Mouse (Mus musculus): ENCODE results near the gene Mark1. TPM values are rescaled to one million over a fixed set of nuclear protein-coding genes. Genes with fewer than 3 reads are reported as not detected.

Mark1 gene
- not detected for polyA plus RNA-seq (2017; shearing (Covaris generic))

GRCm38 (mm10) chr1:184999071-184999750 is at the start of gene Mark1:
TSS of gene Mark1 (minus strand) at chr1:184999570.
- no peak for ATAC-seq

- no peak for ATAC-seq
Observed at GRCm38 (mm10) chr1:185047516-185048247, 48.3 kb upstream of the Mark1 start.

- ATAC-seq: no peak
Observed at GRCm38 (mm10) chr1:185046513-185046912, 47.1 kb upstream of the Mark1 start.

GRCm38 (mm10) chr1:185038183-185038686 is 38.9 kb upstream of the Mark1 start:
- no peak for ATAC-seq

GRCm38 (mm10) chr1:185030565-185030964 is 31.2 kb upstream of the Mark1 start:
- no peak for ATAC-seq

- no peak for ATAC-seq
Observed at GRCm38 (mm10) chr1:185020429-185021168, 21.2 kb upstream of the Mark1 start.

GRCm38 (mm10) chr1:185012566-185012965 is 13.2 kb upstream of the Mark1 start:
- ATAC-seq: no peak

GRCm38 (mm10) chr1:185007066-185007465 is 7.7 kb upstream of the Mark1 start:
- ATAC-seq: no peak

- no peak for ATAC-seq
Observed at GRCm38 (mm10) chr1:184999780-185000599, 620 bp upstream of the Mark1 start.

GRCm38 (mm10) chr1:184998631-184999030 is 739 bp downstream of the Mark1 start:
- no peak for ATAC-seq

GRCm38 (mm10) chr1:184998161-184998560 is 1.2 kb downstream of the Mark1 start:
- no peak for ATAC-seq

- no peak for ATAC-seq
Observed at GRCm38 (mm10) chr1:184997466-184997865, 1.9 kb downstream of the Mark1 start.

GRCm38 (mm10) chr1:184995335-184995734 is 4.0 kb downstream of the Mark1 start:
- no peak for ATAC-seq

GRCm38 (mm10) chr1:184991191-184991590 is 8.2 kb downstream of the Mark1 start:
- ATAC-seq: no peak

GRCm38 (mm10) chr1:184986748-184987147 is 12.6 kb downstream of the Mark1 start:
- no peak for ATAC-seq

GRCm38 (mm10) chr1:184984723-184985122 is 14.6 kb downstream of the Mark1 start:
- no peak for ATAC-seq

- ATAC-seq: no peak
Observed at GRCm38 (mm10) chr1:184983751-184984150, 15.6 kb downstream of the Mark1 start.

GRCm38 (mm10) chr1:184972214-184972776 is 27.1 kb downstream of the Mark1 start:
- ATAC-seq: no peak

- no peak for ATAC-seq
Observed at GRCm38 (mm10) chr1:184969374-184969773, 30.0 kb downstream of the Mark1 start.

- ATAC-seq: no peak
Observed at GRCm38 (mm10) chr1:184965682-184966360, 33.5 kb downstream of the Mark1 start.

- ATAC-seq: no peak
Observed at GRCm38 (mm10) chr1:184963121-184963693, 36.2 kb downstream of the Mark1 start.

All from CD4-positive, CD25-positive, alpha-beta regulatory T cell, adult 4 months (primary cell).